Mouse (Mus musculus) forebrain, embryonic 15.5 days (tissue): ENCODE measurements around the gene Nalcn. TPM values are rescaled to one million over a fixed set of nuclear protein-coding genes. Genes with fewer than 3 reads are reported as not detected.

ENCODE experiments used
- ATAC-seq: fragments of 200-750 bp; cut with Nextera tagmentation; replicated peaks from 2 replicates; pipeline ENCODE4 v1.8.0; 2017; ENCODE audit warnings: mild to moderate bottlenecking, moderate TSS enrichment, moderate library complexity
- H3K27ac ChIP-seq: fragments of 300-500 bp; sonication (generic); replicated peaks from 2 replicates; pipeline ENCODE4 v1.5.1; 2015; ENCODE audit warnings: mild to moderate bottlenecking, inconsistent platforms
- H3K27me3 ChIP-seq: fragments of 300-500 bp; sonication (generic); 2 replicates; pipeline ENCODE4 v1.6.1; 2015; ENCODE audit warnings: inconsistent platforms
- H3K36me3 ChIP-seq: fragments of 300-500 bp; sonication (generic); 2 replicates; pipeline ENCODE4 v1.6.1; 2015; ENCODE audit warnings: mild to moderate bottlenecking, inconsistent platforms
- H3K4me1 ChIP-seq: fragments of 300-500 bp; sonication (generic); 2 replicates; pipeline ENCODE4 v1.6.1; 2015; ENCODE audit warnings: inconsistent platforms
- H3K4me2 ChIP-seq: fragments of 300-500 bp; sonication (generic); replicated peaks from 2 replicates; pipeline ENCODE4 v1.6.1; 2015; ENCODE audit warnings: mild to moderate bottlenecking, inconsistent platforms
- H3K4me3 ChIP-seq: fragments of 300-500 bp; sonication (generic); 2 replicates; pipeline ENCODE4 v1.5.1; 2015; ENCODE audit warnings: mild to moderate bottlenecking, inconsistent platforms
- H3K9ac ChIP-seq: fragments of 300-500 bp; sonication (generic); replicated peaks from 2 replicates; pipeline ENCODE4 v1.6.1; 2015; ENCODE audit warnings: mild to moderate bottlenecking, inconsistent platforms
- H3K9me3 ChIP-seq: fragments of 300-500 bp; sonication (generic); 2 replicates; pipeline ENCODE4 v1.6.1; 2016; ENCODE audit warnings: inconsistent platforms
- WGBS: fragments of 180-500 bp; shearing (Covaris S2); methylation state at CpG from one replicate; pipeline ENCODE4 v1.1.7; 2015; ENCODE audit warnings: mixed read lengths; 5-methylcytosine and 5-hydroxymethylcytosine counted together
- polyA plus RNA-seq: library from polyadenylated mRNA; unstranded; fragments of >200 nt; fragmentation: Nextera tagmentation; extraction: Ambion mirVana; gene quantifications from 2 replicates; pipeline ENCODE4 v1.2.1, GENCODE M21; 2015

Nalcn gene
- polyA plus RNA-seq, 1 experiment from 2014 or later, result 7.3 TPM

GRCm38 (mm10) chr14:123488575-123489207 lies 138.3 kb downstream of the Nalcn start:
- Histone ChIP-seq H3K4me1 (no peaks in the 10 kb centered on the region), H3K27me3 (no peaks in the 10 kb centered on the region), H3K9me3 (no peaks in the 10 kb centered on the region), H3K27ac (no peak overlapping the region), H3K9ac (no peak overlapping the region), H3K4me2 (no peak overlapping the region), H3K36me3 (no peaks in the 10 kb centered on the region), H3K4me3 (no peak overlapping the region)
- WGBS, result 62% methylated on average over 1 of the region's 1 CpGs
- ATAC-seq, result no peak

GRCm38 (mm10) chr14:123462026-123462425 lies 164.9 kb downstream of the Nalcn start:
- Histone ChIP-seq H3K4me1 (no peaks in the 10 kb centered on the region), H3K27ac (no peak overlapping the region), H3K36me3 (no peaks in the 10 kb centered on the region), H3K4me2 (no peak overlapping the region), H3K4me3 (no peak overlapping the region), H3K27me3 (no peaks in the 10 kb centered on the region), H3K9ac (no peak overlapping the region), H3K9me3 (no peaks in the 10 kb centered on the region)
- WGBS, result 95% methylated on average over 1 of the region's 1 CpGs
- no peak for ATAC-seq

DNA sequence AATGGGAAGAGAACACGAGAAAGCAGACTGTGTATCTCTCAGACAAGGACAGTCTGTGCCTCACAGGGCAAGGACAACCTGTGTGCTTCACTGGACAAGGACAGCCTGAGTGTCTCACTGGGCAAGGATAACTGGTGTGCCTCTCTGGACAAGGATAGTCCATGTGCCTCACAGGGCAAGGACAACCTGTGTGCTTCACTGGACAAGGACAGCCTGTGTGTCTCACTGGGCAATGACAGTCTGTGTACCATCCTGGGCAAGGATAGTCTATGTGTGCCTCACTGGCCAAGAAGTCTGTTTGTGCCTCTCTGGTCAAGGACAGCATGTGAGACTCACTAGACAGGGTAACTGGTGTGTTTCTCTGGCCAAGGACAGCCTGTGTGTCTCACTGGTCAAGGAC lies 180.9 kb downstream of the Nalcn start:
- Histone ChIP-seq H3K4me1 (no peaks in the 10 kb centered on the region), H3K9ac (no peak overlapping the region), H3K4me2 (no peak overlapping the region), H3K36me3 (no peaks in the 10 kb centered on the region), H3K4me3 (no peak overlapping the region), H3K27me3 (no peaks in the 10 kb centered on the region), H3K27ac (no peak overlapping the region), H3K9me3 (no peaks in the 10 kb centered on the region)
- 82% methylated on average over 1 of the region's 1 CpGs for WGBS
- ATAC-seq, result no peak

GRCm38 (mm10) chr14:123435542-123435941 lies 191.4 kb downstream of the Nalcn start:
- H3K36me3 ChIP-seq, result no peaks in the 10 kb centered on the region
- H3K27me3 ChIP-seq, result no peaks in the 10 kb centered on the region
- 54% methylated on average over 3 of the region's 3 CpGs for WGBS
- no peaks in the 10 kb centered on the region for H3K4me1 ChIP-seq
- H3K9ac ChIP-seq, result no peak overlapping the region
- no peak overlapping the region for H3K4me2 ChIP-seq
- no peak overlapping the region for H3K27ac ChIP-seq
- no peak overlapping the region for H3K4me3 ChIP-seq
- no peaks in the 10 kb centered on the region for H3K9me3 ChIP-seq
- ATAC-seq, result no peak; the same call in 1 of the 2 replicates

GRCm38 (mm10) chr14:123376167-123376855 lies 250.6 kb downstream of the Nalcn start:
- Histone ChIP-seq H3K4me2 (no peak overlapping the region), H3K27ac (peak overlapping the region; percentile 27; the same call in 1 of the 2 replicates)
- WGBS, result 61% methylated on average over 7 of the region's 7 CpGs

DNA sequence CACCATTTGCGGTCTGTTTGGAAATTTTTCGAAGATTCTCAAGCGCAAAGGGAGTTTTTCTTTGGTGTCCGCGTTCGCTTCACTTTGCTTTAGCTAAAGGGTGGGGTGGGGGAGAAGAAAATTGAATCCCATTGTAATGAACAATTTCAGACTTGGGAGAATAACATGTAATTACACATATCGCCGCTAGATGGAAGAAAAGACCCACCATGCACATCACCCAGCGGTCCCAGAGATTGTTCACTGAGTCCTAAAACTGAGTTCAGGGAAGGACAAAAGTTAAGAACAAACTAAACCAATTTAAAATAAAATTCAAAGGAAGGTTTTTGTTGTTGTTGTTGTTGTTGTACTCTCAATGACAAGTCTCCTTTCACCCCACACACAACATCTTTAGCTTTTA lies 255.4 kb downstream of the Nalcn start:
- no peak overlapping the region for H3K27ac ChIP-seq
- no peak overlapping the region for H3K4me2 ChIP-seq
- H3K9ac ChIP-seq, result no peak overlapping the region
- no peaks in the 10 kb centered on the region for H3K4me1 ChIP-seq
- peak; percentile 92 for ATAC-seq
- no peaks in the 10 kb centered on the region for H3K9me3 ChIP-seq
- WGBS, result 10% methylated on average over 9 of the region's 9 CpGs
- H3K27me3 ChIP-seq, result no peaks in the 10 kb centered on the region
- no peaks in the 10 kb centered on the region for H3K36me3 ChIP-seq
- no peak overlapping the region for H3K4me3 ChIP-seq

More at GRCm38 (mm10) chr14:123376167-123376855, 250.6 kb downstream of the Nalcn start:
- H3K36me3 ChIP-seq, result no peaks in the 10 kb centered on the region
- peak; percentile 36; the same call in 1 of the 2 replicates for ATAC-seq
- no peaks in the 10 kb centered on the region for H3K27me3 ChIP-seq
- no peak overlapping the region for H3K4me3 ChIP-seq
- no peaks in the 10 kb centered on the region for H3K4me1 ChIP-seq
- no peak overlapping the region for H3K9ac ChIP-seq
- no peaks in the 10 kb centered on the region for H3K9me3 ChIP-seq

GRCm38 (mm10) chr14:123359691-123360090 lies 267.3 kb downstream of the Nalcn start:
- H3K36me3 ChIP-seq, result no peaks in the 10 kb centered on the region
- H3K4me2 ChIP-seq, result no peak overlapping the region
- H3K27me3 ChIP-seq, result no peaks in the 10 kb centered on the region
- H3K27ac ChIP-seq, result no peak overlapping the region
- no peak overlapping the region for H3K4me3 ChIP-seq
- H3K4me1 ChIP-seq, result no peaks in the 10 kb centered on the region
- H3K9me3 ChIP-seq, result no peaks in the 10 kb centered on the region
- 33% methylated on average over 1 of the region's 1 CpGs for WGBS
- H3K9ac ChIP-seq, result no peak overlapping the region
- no peak for ATAC-seq

DNA sequence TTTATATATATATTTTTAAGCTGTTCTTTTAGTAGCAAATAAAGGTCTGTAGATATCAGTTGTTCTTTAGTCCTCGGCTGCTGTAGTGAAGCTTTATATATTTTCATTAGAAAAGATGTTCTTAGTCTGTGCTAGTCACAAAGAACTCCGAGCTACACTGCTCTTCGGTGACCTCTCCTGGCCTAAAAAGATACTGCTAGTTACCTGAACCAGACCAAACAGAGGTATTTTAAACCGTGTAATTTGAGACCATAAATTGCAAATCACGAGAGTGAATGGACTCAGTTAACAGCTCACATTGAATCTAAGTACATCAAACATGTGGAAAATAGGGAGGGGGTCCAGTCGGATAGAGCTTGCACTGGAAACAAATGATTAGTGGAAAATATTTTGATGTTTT lies 274.0 kb downstream of the Nalcn start:
- Histone ChIP-seq H3K36me3 (no peaks in the 10 kb centered on the region), H3K9me3 (no peaks in the 10 kb centered on the region), H3K27me3 (no peaks in the 10 kb centered on the region), H3K4me1 (no peaks in the 10 kb centered on the region), H3K4me3 (no peak overlapping the region), H3K27ac (no peak overlapping the region), H3K4me2 (no peak overlapping the region), H3K9ac (no peak overlapping the region)
- ATAC-seq, result peak; percentile 80
- WGBS, result 7% methylated on average over 6 of the region's 6 CpGs

DNA sequence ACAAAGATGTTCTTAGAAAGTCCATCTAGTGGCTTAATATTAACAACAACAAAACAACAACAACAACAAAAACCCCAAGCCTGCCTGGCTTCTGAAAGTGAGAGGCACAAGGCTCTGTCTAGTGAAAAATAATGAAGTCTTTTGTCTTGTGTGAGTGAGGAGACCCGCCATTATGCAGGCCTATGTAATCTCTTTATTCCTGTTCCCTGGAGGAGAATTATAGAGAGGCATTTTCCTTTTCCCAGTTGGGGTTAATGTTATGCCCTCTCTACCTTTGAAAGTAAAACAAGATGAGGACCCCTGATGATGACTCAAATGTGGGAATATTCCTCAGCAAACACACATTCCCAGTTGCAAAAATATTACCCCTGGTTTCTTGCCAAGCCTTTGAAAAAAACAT lies 295.1 kb downstream of the Nalcn start:
- ATAC-seq, result no peak
- 6% methylated on average over 1 of the region's 1 CpGs for WGBS
- no peak overlapping the region for H3K27ac ChIP-seq
- no peaks in the 10 kb centered on the region for H3K36me3 ChIP-seq
- H3K4me3 ChIP-seq, result no peak overlapping the region
- H3K27me3 ChIP-seq, result no peaks in the 10 kb centered on the region
- H3K9ac ChIP-seq, result no peak overlapping the region
- H3K4me1 ChIP-seq, result no peaks in the 10 kb centered on the region
- no peaks in the 10 kb centered on the region for H3K9me3 ChIP-seq
- H3K4me2 ChIP-seq, result no peak overlapping the region

GRCm38 (mm10) chr14:123314369-123314768 lies 312.6 kb downstream of the Nalcn start:
- H3K4me2 ChIP-seq, result no peak overlapping the region
- H3K27me3 ChIP-seq, result no peaks in the 10 kb centered on the region
- H3K27ac ChIP-seq, result no peak overlapping the region
- 0 out of 2 replicates have a peak, but pooled peaks have one; percentile 64 for ATAC-seq
- H3K9ac ChIP-seq, result no peak overlapping the region
- H3K4me3 ChIP-seq, result no peak overlapping the region
- H3K4me1 ChIP-seq, result no peaks in the 10 kb centered on the region
- WGBS, result 27% methylated on average over 1 of the region's 1 CpGs
- H3K9me3 ChIP-seq, result no peaks in the 10 kb centered on the region
- no peaks in the 10 kb centered on the region for H3K36me3 ChIP-seq

DNA sequence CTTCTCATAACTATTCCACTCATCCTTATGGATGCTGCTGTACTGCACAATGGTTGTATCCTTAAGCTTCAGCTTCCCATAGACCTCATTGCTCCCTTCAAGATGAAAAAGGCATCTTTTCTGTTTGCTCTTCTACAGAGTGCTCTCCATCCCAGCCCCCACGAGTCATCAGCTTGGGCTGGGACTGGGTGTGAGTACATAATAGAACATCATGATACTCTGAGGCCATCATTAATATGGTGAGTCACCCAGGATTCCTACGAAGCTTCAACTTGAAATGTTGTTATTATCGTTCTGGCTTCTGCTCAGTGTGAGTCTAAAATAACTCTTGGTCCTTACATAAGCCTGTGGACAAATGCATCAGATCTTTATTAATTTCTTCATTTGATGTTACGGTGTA lies 314.6 kb downstream of the Nalcn start:
- no peak overlapping the region for H3K4me2 ChIP-seq
- no peaks in the 10 kb centered on the region for H3K27me3 ChIP-seq
- WGBS, result 90% methylated on average over 4 of the region's 4 CpGs
- no peak overlapping the region for H3K9ac ChIP-seq
- H3K9me3 ChIP-seq, result no peaks in the 10 kb centered on the region
- no peak for ATAC-seq
- no peak overlapping the region for H3K4me3 ChIP-seq
- H3K27ac ChIP-seq, result no peak overlapping the region
- no peaks in the 10 kb centered on the region for H3K36me3 ChIP-seq
- H3K4me1 ChIP-seq, result no peaks in the 10 kb centered on the region

DNA sequence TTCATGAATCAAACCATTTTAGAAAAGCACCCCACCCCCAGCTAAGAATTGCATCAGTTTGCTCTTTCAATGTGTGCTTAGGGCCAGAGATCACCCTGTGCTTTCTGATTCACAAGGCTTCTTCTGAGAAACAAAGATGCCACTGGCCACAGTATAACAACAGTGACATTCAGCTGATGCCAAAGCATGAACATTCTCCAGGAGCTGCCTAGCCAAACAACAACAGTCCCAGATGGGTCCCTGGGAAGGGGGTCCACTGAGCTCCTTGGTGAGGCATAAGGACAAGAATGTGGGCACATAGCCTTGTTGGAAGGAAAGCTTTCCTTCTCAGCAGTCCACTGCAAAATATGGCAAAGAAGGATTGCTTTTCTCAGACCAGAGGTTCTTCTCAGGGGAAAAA lies 330.9 kb downstream of the Nalcn start:
- no peak overlapping the region for H3K27ac ChIP-seq
- H3K4me1 ChIP-seq, result 0 out of 2 replicates have a peak, but pooled peaks cover 4% of the 10 kb centered on the region
- no peaks in the 10 kb centered on the region for H3K36me3 ChIP-seq
- H3K9me3 ChIP-seq, result no peaks in the 10 kb centered on the region
- no peak overlapping the region for H3K9ac ChIP-seq
- no peak overlapping the region for H3K4me3 ChIP-seq
- no peaks in the 10 kb centered on the region for H3K27me3 ChIP-seq
- no peak for ATAC-seq
- no peak overlapping the region for H3K4me2 ChIP-seq
